Mouse (Mus musculus) heart, embryonic 11.5 days (tissue): Measurements from ENCODE around the gene Lactb. TPM values are rescaled to one million over a fixed set of nuclear protein-coding genes. Genes with fewer than 3 reads are reported as not detected.

Experiments
- ATAC-seq: fragments of 200-750 bp; cut with Nextera tagmentation; replicated peaks from 2 replicates; pipeline ENCODE4 v1.8.0; 2017; ENCODE audit warnings: moderate library complexity; ENCODE audit not compliant: insufficient number of reproducible peaks, low FRiP score, low TSS enrichment
- H3K27ac ChIP-seq: fragments of 300-500 bp; sonication (generic); 2 replicates; pipeline ENCODE4 v1.5.1; 2014; ENCODE audit warnings: mild to moderate bottlenecking, low read depth, low read length
- H3K27me3 ChIP-seq: fragments of 300-500 bp; sonication (generic); 2 replicates; pipeline ENCODE4 v1.6.1; 2014; ENCODE audit warnings: mild to moderate bottlenecking, low read length, mixed read lengths; ENCODE audit not compliant: control insufficient read depth, insufficient read depth
- H3K36me3 ChIP-seq: fragments of 300-500 bp; sonication (generic); 2 replicates; pipeline ENCODE4 v1.6.1; 2014; ENCODE audit warnings: mild to moderate bottlenecking, low read length, moderate library complexity, mixed read lengths; ENCODE audit not compliant: control insufficient read depth, insufficient read depth
- H3K4me1 ChIP-seq: fragments of 300-500 bp; sonication (generic); 2 replicates; pipeline ENCODE4 v1.6.1; 2014; ENCODE audit warnings: low read length; ENCODE audit not compliant: control insufficient read depth, insufficient read depth
- H3K4me2 ChIP-seq: fragments of 300-500 bp; sonication (generic); 2 replicates; pipeline ENCODE4 v1.6.1; 2014; ENCODE audit warnings: mild to moderate bottlenecking, moderate library complexity
- H3K4me3 ChIP-seq: fragments of 300-500 bp; sonication (generic); 2 replicates; pipeline ENCODE4 v1.5.1; 2014; ENCODE audit warnings: low read depth, low read length
- H3K9ac ChIP-seq: fragments of 300-500 bp; sonication (generic); 2 replicates; pipeline ENCODE4 v1.6.1; 2014; ENCODE audit warnings: mild to moderate bottlenecking, low read depth, low read length, moderate library complexity
- H3K9me3 ChIP-seq: fragments of 300-500 bp; sonication (generic); replicated peaks from 2 replicates; pipeline ENCODE4 v1.6.1; 2016; ENCODE audit warnings: low read length; ENCODE audit not compliant: control insufficient read depth
- WGBS: fragments of 180-500 bp; shearing (Covaris S2); extraction: QIAGEN DNeasy Blood & Tissue Kit; methylation state at CpG from one replicate; pipeline ENCODE4 v1.1.7; 2014; ENCODE audit not compliant: insufficient replicate concordance; 5-methylcytosine and 5-hydroxymethylcytosine counted together
- polyA plus RNA-seq: library from polyadenylated mRNA; unstranded; fragments of >200 nt; fragmentation: Nextera tagmentation; extraction: Ambion mirVana; gene quantifications from 2 replicates; pipeline ENCODE4 v1.2.1, GENCODE M21; 2014

Lactb gene
- polyA plus RNA-seq, 1 experiment from 2014 or later: 12.2 TPM

DNA sequence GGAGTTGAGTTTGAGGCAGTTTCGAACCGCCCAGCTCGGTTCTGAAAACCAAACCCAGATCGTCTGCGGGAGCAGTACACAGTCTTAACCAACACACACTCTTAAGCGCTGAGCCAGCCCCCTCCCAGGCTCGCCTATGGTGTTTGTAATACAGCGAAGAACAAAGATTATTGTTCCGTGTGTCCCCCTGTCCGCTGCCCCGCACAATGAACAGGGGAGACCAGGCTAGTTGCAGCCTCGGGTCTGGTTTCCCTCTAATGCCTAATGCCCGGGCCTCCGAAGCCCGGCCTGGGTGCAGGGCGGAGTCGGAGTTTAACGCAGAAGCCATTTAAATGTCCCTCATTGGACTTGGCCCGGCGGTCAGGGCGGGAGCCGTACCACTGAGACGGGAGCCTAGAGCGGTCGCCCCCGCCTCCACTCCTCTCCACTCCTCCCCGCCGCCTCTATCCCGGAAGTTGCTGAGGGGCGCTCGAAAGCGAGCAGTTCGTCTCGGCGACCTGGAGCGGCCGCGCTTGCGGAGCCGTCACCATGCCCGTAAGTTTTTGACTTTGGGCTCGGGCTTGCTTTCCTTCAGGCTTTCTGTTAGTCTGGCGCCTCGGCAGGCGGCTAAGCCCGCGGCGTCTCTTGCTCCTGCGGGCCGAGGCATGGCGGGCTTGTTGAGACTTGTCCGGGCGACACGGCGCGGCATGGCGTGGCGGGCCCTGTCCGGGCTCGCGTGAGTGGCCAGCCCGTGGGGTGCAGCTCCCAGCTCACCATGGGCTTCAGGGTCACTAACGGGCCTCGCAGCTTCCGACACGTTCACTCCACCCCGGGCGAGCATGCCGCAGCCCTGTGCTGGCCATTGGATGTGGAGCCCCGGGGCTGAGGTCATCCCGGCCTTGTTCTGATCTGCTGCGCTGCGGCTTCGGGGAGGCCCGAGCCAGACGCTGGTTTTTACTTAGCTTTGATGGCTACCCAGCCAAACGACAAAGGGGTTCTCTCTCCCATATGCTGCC lies 29.3 kb downstream of the Lactb start, which contains the start of gene Rps27l:
TSS of gene Rps27l (plus strand) at position 440 of the 995 bp plus-strand sequence.
- Histone ChIP-seq H3K36me3 (peaks cover 3% of the 10 kb centered on the region; the same call in 1 of the 2 replicates), H3K4me3 (peak within 1 kb of the TSS; percentile 85), H3K9me3 (no peaks in the 10 kb centered on the region), H3K4me1 (0 out of 2 replicates have a peak, but pooled peaks cover 4% of the 10 kb centered on the region), H3K27me3 (no peaks in the 10 kb centered on the region), H3K27ac (peak within 1 kb of the TSS; percentile 96), H3K9ac (peak within 1 kb of the TSS; percentile 85), H3K4me2 (peak within 1 kb of the TSS; percentile 82)
- under 1% methylated on average over 77 of the region's 77 CpGs for WGBS
- ATAC-seq: peak; percentile 96

DNA sequence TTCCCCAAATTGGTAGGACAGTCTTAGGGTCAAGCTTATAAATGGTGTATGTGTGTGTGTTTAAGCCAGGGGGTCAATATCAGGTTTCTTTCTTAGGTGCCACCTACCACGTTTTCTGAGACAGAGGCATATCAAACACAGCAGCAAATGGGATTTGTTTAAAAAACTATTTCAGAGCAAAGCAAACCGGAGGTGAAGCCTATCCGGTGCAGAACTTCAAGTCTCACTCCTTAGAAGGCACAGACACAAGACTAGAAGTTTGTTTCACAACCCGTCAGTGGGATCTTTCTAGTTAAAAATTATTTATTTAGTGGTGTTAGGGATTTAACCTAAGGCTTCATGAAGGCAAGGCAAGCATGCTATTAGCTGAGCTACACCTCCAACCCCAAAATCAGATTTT lies 30.1 kb downstream of the Lactb start:
- Histone ChIP-seq H3K27me3 (no peaks in the 10 kb centered on the region), H3K4me1 (0 out of 2 replicates have a peak, but pooled peaks cover 4% of the 10 kb centered on the region), H3K9me3 (no peaks in the 10 kb centered on the region), H3K27ac (peak overlapping the region; percentile 96), H3K36me3 (peaks cover 3% of the 10 kb centered on the region; the same call in 1 of the 2 replicates), H3K4me3 (peak overlapping the region; percentile 85), H3K4me2 (peak overlapping the region; percentile 82), H3K9ac (peak overlapping the region; percentile 85)
- 14% methylated on average over 4 of the region's 4 CpGs for WGBS
- no peak for ATAC-seq

DNA sequence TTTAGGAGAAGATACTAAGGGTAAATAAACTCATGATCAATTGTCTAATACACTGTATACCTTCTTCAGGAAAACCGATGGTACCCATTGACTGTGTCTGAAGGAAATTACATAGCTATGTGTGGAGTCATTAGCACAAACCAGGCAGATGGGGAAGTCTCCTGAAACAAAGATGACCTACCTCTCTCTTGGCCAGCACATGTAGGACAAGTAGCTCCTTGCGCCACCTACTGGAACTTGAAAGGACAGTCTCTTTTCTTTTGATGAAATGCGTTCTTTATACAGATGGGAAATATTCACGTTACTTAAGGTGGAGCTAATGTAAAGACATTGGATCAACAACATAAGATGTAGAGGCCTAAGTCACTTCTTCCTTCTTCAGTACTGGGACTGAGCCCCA lies 36.4 kb downstream of the Lactb start:
- ATAC-seq: no peak
- WGBS: 4% methylated on average over 4 of the region's 4 CpGs

DNA sequence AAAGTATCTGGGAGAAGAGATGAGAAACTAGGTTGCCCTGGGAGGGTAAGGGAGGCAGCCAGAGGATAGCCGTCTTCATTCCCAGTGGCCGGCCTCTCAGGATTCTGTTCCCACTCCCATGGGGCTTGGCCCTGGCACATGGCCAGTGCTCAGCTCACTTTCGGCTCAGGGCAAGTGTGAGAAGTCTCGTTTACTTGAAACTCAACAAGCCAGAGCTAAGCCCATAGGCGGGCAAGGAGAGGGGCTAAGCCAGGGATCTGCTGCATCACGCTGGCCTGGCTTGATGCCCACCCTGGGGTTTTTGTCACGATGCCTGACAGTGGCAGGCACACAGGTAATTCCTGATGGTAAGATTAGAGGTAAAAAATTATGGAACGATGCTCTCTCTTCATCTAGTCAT lies 37.8 kb downstream of the Lactb start:
- H3K27ac ChIP-seq: no peak overlapping the region
- no peak overlapping the region for H3K9ac ChIP-seq
- H3K36me3 ChIP-seq: no peaks in the 10 kb centered on the region
- WGBS: 63% methylated on average over 8 of the region's 8 CpGs
- H3K9me3 ChIP-seq: no peaks in the 10 kb centered on the region
- H3K27me3 ChIP-seq: no peaks in the 10 kb centered on the region
- H3K4me2 ChIP-seq: no peak overlapping the region
- H3K4me3 ChIP-seq: no peak overlapping the region
- no peaks in the 10 kb centered on the region for H3K4me1 ChIP-seq
- ATAC-seq: no peak

More for the DNA sequence above, 36.4 kb downstream of the Lactb start:
- H3K4me3 ChIP-seq: no peak overlapping the region
- no peak overlapping the region for H3K9ac ChIP-seq
- no peak overlapping the region for H3K27ac ChIP-seq
- H3K36me3 ChIP-seq: no peaks in the 10 kb centered on the region
- H3K4me1 ChIP-seq: no peaks in the 10 kb centered on the region
- H3K9me3 ChIP-seq: no peaks in the 10 kb centered on the region
- H3K27me3 ChIP-seq: no peaks in the 10 kb centered on the region
- no peak overlapping the region for H3K4me2 ChIP-seq

DNA sequence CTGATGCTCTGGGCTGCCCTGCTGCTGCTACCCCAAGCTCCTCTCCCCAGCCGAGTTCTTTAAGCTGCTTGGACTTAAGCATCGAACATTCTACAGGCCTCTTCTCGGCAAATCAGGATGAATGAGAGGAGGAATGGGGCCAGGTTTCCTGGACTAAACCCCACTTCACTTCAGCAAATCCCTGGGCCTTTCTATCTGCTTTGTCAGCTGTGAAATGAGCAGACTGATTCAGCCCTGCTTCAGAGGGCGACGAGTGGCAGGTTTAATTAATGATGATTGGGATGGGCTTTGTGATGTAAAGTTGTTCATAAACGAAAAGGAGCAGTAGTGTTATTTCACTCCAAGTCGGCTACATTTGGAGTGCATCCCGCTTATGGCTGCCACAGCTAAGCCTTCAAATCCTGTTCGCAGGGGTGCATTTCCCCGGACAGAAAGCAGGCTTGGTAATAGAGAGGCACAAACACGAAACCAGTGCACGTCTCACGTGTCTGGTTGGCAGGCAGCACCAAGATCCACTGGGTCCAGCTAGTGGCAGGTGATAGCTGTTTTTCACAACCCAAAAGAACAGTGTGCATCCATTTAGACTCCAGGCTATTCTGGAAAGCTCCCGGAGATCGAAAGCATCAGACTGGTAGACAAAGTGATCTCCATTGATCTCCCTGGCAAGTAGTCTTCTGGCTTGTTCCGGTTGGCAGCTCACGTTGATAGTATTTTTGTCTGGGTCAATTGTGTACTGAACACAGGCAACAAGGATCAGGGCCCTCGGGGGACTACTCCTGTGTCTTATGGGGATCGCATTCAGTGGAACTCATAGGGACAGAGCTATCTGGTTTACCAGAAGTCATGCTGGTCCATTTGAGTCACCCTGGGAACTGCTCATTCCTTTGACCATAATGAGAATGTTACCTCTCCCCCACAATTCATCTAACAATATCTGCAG lies 41.1 kb downstream of the Lactb start:
- no peak overlapping the region for H3K27ac ChIP-seq
- H3K9me3 ChIP-seq: no peaks in the 10 kb centered on the region
- H3K4me2 ChIP-seq: no peak overlapping the region
- no peaks in the 10 kb centered on the region for H3K27me3 ChIP-seq
- H3K4me1 ChIP-seq: no peaks in the 10 kb centered on the region
- H3K36me3 ChIP-seq: no peaks in the 10 kb centered on the region
- no peak for ATAC-seq
- H3K9ac ChIP-seq: no peak overlapping the region
- 78% methylated on average over 19 of the region's 19 CpGs for WGBS
- H3K4me3 ChIP-seq: no peak overlapping the region

DNA sequence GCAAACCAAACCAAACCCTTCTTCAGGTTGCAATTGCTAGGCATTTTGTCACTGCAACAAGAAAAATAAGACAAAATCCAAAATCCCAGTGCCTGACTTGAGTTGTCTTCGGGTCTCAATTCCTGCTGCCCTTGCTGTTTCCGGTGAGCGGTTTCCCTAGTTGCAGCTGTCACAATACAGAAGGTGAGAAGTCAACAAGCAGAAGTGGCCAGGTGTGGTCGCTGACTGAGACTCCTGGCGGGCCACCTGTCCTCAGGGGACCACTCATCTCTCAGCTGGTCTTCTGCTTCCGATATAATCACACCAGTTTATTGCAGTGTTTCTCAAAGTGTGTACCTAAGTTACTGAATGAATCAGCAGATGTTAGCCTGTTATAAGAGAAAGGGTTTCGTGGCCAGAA lies 44.9 kb downstream of the Lactb start:
- Histone ChIP-seq H3K4me1 (no peaks in the 10 kb centered on the region), H3K27ac (no peak overlapping the region), H3K4me3 (no peak overlapping the region), H3K36me3 (no peaks in the 10 kb centered on the region), H3K27me3 (no peaks in the 10 kb centered on the region), H3K9me3 (no peaks in the 10 kb centered on the region), H3K4me2 (no peak overlapping the region), H3K9ac (no peak overlapping the region)
- WGBS: 51% methylated on average over 7 of the region's 7 CpGs
- ATAC-seq: no peak

DNA sequence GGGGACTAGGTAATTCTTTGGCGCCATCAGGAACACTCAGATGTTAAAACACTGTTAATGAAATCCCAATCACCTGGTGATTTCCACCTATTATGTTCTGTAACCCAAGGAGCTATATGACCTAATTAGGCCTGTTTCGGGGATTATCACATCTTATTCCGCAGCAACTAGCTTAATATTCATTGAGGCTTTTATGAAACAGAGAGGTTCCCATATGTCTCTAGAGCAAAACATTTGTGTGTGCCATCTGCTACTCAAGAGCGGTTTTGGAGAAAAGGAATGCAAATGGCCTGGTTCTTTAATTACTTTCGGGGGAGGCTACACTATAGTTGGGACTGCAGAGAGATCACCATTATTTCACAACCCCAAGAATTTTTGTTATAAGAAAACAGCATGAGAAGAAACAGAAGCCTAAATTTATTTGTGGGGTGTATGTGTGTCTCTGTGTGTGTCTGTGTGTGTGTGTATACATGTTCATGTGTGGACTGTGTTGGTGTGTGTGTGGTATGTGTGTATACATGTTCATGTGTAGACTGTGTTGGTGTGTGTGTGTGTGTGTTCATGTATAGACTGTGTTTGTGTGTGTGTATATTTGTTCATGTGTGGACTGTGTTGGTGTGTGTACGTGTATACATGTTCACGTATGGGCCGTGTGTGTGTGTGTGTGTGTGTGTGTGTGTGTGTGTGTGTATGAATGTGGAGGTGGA lies 47.4 kb downstream of the Lactb start:
- 82% methylated on average over 8 of the region's 8 CpGs for WGBS
- Histone ChIP-seq H3K9me3 (no peaks in the 10 kb centered on the region), H3K4me2 (no peak overlapping the region), H3K9ac (no peak overlapping the region), H3K36me3 (no peaks in the 10 kb centered on the region), H3K4me1 (no peaks in the 10 kb centered on the region), H3K4me3 (no peak overlapping the region), H3K27ac (no peak overlapping the region), H3K27me3 (no peaks in the 10 kb centered on the region)
- ATAC-seq: no peak

DNA sequence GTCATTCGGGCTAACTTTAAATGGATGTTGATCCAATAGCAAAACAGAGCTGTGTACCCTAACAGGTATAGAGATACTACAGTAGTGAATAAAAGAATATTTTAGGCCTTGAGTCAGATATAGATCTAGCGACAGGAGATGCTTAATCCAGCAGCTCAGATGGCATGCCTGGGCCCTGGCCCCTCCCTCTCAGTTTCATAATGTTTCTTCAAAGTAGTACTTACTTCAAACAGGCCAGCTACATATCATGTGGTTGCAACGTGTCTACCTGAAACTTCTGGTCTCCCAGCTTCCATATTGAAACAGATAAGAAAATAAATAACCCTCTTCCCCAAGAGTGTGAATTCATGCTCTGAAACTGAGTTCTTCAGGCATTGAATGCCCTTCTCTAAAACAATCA lies 49.4 kb downstream of the Lactb start:
- 73% methylated on average over 3 of the region's 3 CpGs for WGBS
- Histone ChIP-seq H3K36me3 (no peaks in the 10 kb centered on the region), H3K9ac (no peak overlapping the region), H3K27me3 (no peaks in the 10 kb centered on the region), H3K27ac (no peak overlapping the region), H3K4me3 (no peak overlapping the region), H3K4me1 (no peaks in the 10 kb centered on the region), H3K4me2 (no peak overlapping the region), H3K9me3 (no peaks in the 10 kb centered on the region)
- no peak for ATAC-seq
